Mouse (Mus musculus): ENCODE data around the gene Morf4l1.
A peak's percentile ranks its signal among the peaks of the same experiment; 100 is the strongest.
"Not testable (repeated sequence)": the region's sequence is repeated elsewhere in the genome, so short reads cannot be mapped to it uniquely, and the experiment has no call there.

Morf4l1 gene

DNA sequence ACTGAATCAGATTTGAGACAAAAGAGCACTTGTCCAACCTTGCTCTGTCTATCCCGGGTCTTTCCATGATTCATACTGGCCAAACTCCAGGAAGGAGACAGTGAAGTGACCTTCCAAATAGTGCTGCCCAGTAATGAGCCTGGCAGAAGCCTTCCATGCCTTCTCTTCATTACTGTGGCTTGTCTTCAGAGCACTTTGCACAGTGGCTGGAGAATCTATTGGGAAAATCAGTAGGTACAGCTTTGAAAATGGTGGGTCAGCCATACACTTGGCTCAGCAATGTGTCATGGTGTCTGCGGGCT is 54.0 kb downstream of the Morf4l1 start:
- DNase-seq: no peak

GRCm38 (mm10) chr9:90059828-90060573 is 54.6 kb downstream of the Morf4l1 start:
- no peak for DNase-seq

DNA sequence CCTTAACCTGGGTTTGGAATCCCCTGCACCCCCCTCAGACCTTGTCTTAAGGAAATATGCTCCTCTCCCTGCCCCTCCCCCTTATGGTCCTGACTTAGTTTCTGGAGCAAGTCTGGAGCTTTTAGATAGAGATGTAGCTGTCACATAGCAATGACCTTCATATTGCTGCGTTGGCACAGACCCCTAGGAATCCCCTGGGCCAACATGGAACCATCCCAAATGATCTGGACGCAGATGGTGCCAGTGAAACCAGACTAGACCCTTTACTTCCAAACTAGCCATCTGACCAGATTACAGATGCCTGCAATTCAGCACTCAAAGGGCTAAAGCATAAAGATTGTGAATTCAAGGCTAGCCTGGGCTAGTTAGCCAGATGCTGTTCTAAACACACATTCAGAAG is 57.9 kb downstream of the Morf4l1 start:
- DNase-seq: no peak

DNA sequence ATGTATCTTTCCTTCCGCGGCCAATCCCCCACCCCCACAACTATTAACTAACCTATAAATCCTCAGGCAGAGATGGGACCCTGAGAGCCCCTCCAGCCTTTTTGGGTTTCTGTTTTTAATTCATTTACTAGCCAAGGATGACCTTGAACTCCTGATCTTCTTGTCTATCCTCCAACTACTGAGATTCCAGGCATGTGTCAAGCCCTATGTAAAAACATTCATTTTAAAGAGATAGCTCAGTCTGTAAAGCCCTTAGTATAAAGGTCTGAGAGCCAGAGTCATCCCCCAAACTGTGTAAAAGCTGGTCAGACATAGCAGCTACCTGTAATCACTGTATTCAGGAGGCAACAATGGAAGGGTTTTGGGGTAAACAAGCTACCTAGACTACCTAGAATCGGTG is 58.7 kb downstream of the Morf4l1 start:
- DNase-seq: no peak

GRCm38 (mm10) chr9:90055409-90055808 is 59.2 kb downstream of the Morf4l1 start:
- DNase-seq: no peak

DNA sequence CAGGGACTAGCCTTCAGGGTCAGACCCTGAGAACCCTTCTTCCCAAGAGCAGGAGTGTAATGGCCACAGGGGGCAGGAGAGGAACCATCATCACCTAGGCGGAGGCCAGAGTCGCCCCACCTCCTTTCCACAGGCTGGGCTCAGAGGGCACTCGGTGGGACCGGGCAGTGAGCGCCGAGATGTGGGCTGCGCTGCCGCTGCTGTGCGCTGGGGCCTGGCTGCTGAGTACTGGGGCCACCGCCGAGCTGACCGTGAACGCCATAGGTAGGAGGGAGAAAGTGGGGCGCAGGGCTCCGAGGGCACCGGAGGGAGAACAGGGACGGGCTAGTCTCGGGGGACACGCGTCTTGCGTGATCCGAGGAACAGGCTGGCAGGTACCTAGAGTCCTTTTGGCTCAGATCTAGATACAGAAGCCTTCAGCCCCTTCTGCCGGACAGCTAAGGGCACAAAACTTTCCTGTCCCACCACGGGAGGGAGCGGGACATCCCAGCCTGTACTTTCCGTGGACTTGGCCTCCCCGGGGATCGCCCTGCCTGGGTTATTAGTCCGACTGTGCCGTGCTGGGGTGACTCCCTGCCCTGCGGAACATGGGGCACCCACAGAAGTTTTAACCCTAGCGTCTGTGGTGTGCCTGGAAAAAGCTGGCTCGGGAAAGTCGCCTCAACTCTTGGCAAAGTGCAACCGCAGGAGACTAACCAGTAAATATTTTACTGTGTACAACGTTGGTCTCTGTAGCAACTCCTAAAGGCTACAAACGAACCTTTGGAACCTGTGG is 60.0 kb downstream of the Morf4l1 start:
- peak; percentile 87 for DNase-seq

DNA sequence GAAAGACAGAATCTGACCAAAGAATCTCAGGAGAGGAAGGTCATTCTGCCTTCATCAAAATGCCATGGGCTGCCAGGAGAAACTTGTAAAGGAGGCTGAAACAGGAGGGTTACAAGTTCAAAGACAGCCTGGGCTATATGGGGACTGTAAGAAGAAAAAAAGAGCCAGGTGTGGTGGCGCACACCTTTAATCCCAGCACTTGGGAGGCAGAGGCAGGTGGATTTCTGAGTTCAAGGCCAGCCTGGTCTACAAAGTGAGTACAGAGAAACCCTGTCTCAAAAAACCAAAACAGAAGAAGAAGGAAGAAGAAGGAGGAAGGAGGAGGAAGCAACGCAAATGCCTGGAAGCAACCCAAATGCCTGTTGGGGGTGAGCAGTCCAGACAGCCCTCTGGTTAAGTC is 60.7 kb downstream of the Morf4l1 start, which contains the start of gene Ctsh:
TSS of gene Ctsh (plus strand) at position 301 of the 400 bp plus-strand sequence.
- DNase-seq: no peak

DNA sequence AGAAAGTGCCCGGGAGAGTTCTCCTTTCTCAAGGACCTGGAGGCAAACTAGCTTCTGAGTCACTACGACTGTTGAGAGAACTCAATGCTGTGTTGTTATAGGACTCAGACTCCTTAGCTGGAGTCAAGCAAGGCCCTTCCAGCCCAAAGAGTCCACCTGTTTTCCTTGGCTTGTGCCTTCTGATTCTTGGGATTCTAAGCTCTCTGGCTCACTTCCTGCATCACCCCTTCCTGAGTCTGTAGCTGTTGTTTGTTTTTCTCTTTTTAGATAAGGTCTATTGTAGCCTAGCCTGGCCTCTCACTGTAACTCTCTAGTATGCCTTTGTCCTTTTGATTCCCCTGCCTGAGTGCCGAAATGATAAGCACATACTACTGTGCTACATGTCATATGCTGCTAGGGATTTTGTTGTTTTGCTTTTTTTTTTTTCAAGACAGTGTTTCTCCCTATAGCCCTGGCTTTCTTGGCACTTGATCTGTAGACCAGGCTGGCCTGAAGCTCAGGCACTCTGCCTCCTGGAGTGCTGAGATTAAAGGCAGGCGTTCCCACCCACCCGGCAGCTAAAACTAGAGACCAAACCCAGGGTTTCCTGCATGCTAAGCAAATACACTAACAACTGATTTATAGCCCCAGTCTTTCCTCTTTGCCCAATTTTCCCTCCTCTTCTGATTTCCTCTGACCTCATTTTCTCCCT is 66.5 kb downstream of the Morf4l1 start:
- DNase-seq: peak; percentile 19

DNA sequence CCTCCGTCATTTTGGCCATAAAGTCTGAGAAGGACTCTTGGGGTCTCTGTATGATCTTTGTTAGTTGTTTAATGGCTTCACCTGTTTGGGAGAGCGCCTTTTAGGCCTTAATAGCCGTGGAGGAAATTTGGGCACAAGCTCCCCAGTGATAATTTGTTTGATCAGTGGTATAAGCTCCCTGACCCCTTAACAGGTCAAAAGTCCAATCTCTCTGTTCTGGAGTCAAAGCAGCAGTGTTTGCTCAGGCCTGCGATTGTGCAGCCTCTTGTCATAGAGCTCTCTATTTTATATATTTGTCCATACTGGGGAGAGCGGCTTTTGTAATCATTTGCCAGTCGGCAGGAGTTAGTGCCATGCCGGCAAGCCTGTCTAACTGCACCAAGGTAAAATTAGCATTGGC is 69.4 kb downstream of the Morf4l1 start:
- DNase-seq: no peak

DNA sequence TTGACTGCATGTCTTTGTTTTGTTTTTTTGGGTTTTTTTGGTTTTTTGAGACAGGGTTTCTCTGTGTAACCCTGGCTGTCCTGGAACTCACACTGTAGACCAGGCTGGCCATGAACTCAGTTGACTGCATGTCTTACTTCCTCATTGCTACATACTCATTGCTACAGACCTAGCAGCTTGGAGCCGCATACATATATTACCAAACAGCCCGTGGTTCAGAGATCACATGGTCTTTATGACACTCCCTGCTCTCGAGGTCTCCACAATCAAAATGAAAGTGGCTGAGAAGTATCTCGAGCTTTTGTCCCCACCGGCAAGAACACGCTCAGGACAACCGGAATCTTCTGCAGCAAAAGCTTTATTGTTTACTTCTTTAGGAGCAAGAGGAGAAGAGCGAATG is 71.7 kb downstream of the Morf4l1 start:
- DNase-seq: not testable (repeated sequence)

All from kidney, postnatal 10 days (tissue).